Mouse (Mus musculus) hindbrain, embryonic 16.5 days (tissue): ENCODE measurements at regions not wholly inside any gene's neighbourhood (a gene's known extent, or its start where the extent isn't known, plus 50 kb on each side); places are given as distances from the start of the nearest gene placed in this dataset.

ENCODE experiments used
- ATAC-seq: fragments of 200-750 bp; cut with Nextera tagmentation; 2 replicates; pipeline ENCODE4 v1.8.0; 2017; ENCODE audit warnings: moderate TSS enrichment, moderate library complexity
- H3K27ac ChIP-seq: fragments of 300-500 bp; sonication (generic); 2 replicates; pipeline ENCODE4 v1.5.1; 2014; ENCODE audit warnings: low read depth, mild to moderate bottlenecking, control low read depth, low read length, moderate library complexity
- H3K27me3 ChIP-seq: fragments of 300-500 bp; sonication (generic); replicated peaks from 2 replicates; pipeline ENCODE4 v1.6.1; 2014; ENCODE audit warnings: low read length; ENCODE audit not compliant: control insufficient read depth, insufficient read depth
- H3K36me3 ChIP-seq: fragments of 300-500 bp; sonication (generic); 2 replicates; pipeline ENCODE4 v1.6.1; 2014; ENCODE audit warnings: mild to moderate bottlenecking, low read length, moderate library complexity, mixed read lengths; ENCODE audit not compliant: control insufficient read depth, insufficient read depth
- H3K4me1 ChIP-seq: fragments of 300-500 bp; sonication (generic); 2 replicates; pipeline ENCODE4 v1.6.1; 2014; ENCODE audit warnings: low read depth, low read length; ENCODE audit not compliant: control insufficient read depth, insufficient read depth
- H3K4me2 ChIP-seq: fragments of 300-500 bp; sonication (generic); 2 replicates; pipeline ENCODE4 v1.6.1; 2014; ENCODE audit warnings: mild to moderate bottlenecking, low read length, control low read depth, moderate library complexity
- H3K4me3 ChIP-seq: fragments of 300-500 bp; sonication (generic); 2 replicates; pipeline ENCODE4 v1.5.1; 2014; ENCODE audit warnings: mild to moderate bottlenecking, low read length, control low read depth, moderate library complexity
- H3K9ac ChIP-seq: fragments of 300-500 bp; sonication (generic); 2 replicates; pipeline ENCODE4 v1.6.1; 2014; ENCODE audit warnings: low read depth, mild to moderate bottlenecking, control low read depth, low read length, moderate library complexity
- H3K9me3 ChIP-seq: fragments of 300-500 bp; sonication (generic); 2 replicates; pipeline ENCODE4 v1.6.1; 2014; ENCODE audit warnings: mild to moderate bottlenecking, low read length, moderate library complexity; ENCODE audit not compliant: control insufficient read depth
- WGBS: fragments of 180-500 bp; shearing (Covaris S2); extraction: QIAGEN DNeasy Blood & Tissue Kit; methylation state at CpG from one replicate; pipeline ENCODE4 v1.1.7; 2014; 5-methylcytosine and 5-hydroxymethylcytosine counted together

DNA sequence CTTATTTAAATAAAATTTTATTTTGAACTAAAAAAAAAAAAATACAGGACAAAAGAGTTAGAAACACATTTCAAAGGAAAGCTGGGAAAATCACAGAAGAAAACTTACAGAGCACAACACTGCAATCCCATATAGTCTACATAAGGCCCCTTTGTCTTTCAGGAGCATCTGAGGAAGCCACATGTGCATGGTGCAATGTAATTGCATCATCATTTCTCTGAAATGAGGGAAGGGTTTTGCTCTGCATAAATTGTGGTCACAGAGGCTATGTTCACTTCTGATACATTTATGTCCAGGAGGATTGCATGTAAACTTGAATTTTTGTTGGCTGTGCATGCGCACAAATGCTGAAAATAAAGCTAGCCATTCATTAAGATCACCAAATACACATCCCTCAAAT lies 265.9 kb upstream of the Gm9747 start:
- H3K4me2 ChIP-seq, result no peak overlapping the region
- no peak for ATAC-seq
- no peaks in the 10 kb centered on the region; the same call in 1 of the 2 replicates for H3K4me1 ChIP-seq
- no peak overlapping the region for H3K9ac ChIP-seq
- no peaks in the 10 kb centered on the region for H3K36me3 ChIP-seq
- no peaks in the 10 kb centered on the region for H3K9me3 ChIP-seq
- no peak overlapping the region for H3K4me3 ChIP-seq
- no peaks in the 10 kb centered on the region for H3K27me3 ChIP-seq
- no peak overlapping the region for H3K27ac ChIP-seq
- 94% methylated on average over 1 of the region's 1 CpGs for WGBS

DNA sequence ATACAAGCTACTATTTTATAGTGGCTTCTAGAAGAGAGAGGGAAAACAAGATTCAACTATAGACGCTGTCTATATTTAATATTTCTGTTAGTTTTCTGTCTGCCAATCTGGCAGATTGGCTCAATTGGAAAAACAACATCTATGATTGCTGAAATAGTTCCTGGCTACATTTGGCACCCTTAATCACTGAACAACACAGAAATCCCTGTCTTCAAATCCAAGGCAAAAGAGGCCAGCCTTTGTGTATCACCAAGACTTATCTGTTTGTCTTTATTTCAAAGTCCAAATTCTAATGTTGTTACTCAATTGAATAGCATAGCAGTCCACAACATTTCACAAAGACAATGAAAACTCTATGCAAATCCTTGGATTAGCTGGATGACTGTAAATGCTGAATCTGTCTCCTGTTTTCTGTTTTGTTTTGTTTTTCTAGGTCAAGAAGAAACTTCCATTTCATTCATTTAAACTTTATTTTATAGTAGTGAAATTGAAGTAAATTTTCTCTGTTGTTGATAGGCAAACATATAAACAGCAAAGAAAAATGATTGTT lies 265.1 kb upstream of the Gm9747 start:
- H3K4me3 ChIP-seq, result no peak overlapping the region
- WGBS, result 83% methylated on average over 1 of the region's 1 CpGs

DNA sequence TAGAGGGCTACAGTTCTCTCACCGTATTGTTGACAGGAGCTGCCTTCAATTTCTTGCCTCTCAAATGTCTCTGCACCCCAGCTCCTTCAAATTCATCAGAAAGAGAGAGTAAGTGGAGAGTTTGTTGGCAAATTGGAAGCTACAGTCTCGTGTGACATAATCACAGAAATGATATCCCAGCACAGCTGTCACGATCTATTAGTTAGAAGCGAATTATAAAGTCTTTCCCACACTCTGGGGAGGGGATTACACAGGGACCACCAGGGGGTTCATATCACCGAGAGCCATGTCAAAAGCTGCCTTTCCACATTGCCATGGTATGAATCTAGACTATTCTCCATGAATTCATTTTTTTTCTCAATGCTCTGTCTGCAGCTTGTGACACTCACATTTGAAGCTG lies 260.3 kb upstream of the Gm9747 start:
- Histone ChIP-seq H3K27ac (no peak overlapping the region), H3K27me3 (no peaks in the 10 kb centered on the region), H3K4me3 (no peak overlapping the region), H3K36me3 (no peaks in the 10 kb centered on the region), H3K4me2 (no peak overlapping the region), H3K9ac (no peak overlapping the region), H3K4me1 (no peaks in the 10 kb centered on the region; the same call in 1 of the 2 replicates), H3K9me3 (no peaks in the 10 kb centered on the region)
- 76% methylated on average over 5 of the region's 5 CpGs for WGBS
- ATAC-seq, result no peak

More for the DNA sequence above, 265.1 kb upstream of the Gm9747 start:
- no peaks in the 10 kb centered on the region; the same call in 1 of the 2 replicates for H3K4me1 ChIP-seq
- no peak overlapping the region for H3K27ac ChIP-seq
- H3K4me2 ChIP-seq, result no peak overlapping the region
- H3K9ac ChIP-seq, result no peak overlapping the region
- H3K27me3 ChIP-seq, result no peaks in the 10 kb centered on the region
- ATAC-seq, result no peak
- H3K9me3 ChIP-seq, result no peaks in the 10 kb centered on the region
- H3K36me3 ChIP-seq, result no peaks in the 10 kb centered on the region

DNA sequence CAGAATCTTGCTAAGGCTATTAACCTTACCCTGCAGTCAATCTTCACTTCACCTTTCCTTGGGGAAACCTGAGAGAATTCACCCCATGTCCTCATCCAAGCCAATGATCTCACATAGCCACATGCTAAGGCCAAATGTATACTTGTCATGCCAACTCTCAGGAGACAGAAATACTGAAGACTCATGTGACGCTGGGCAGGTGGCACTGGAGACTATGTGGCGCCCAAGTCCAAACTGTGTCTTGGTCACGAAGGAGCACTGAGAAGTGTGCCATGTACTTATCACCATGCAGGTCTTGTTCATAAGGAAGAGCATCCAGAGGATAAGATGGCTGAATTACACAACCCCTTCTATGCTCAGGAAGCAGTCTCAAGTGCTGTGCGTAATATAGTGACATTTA lies 259.4 kb upstream of the Gm9747 start:
- Histone ChIP-seq H3K36me3 (no peaks in the 10 kb centered on the region), H3K27me3 (no peaks in the 10 kb centered on the region)
- WGBS, result 94% methylated on average over 4 of the region's 4 CpGs

DNA sequence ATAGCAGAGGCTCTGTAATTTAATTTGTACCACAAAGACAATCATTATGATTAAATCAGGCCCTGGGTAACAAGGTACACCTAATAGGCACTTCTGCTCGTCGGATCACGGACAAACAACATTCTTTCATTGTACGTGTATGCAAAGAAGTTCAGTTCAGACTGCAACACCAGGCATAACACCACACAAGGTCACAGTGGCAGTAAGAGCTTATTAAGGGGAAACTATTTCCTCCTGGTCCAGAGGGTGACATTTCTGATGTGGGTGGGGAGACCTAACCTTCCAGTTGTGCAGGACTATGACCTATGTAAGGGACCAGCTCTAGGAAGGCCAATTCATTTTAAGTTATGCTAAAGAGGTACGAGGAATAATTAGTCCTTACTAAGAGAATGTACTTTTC lies 225.0 kb upstream of the Gm9747 start:
- no peak overlapping the region for H3K4me2 ChIP-seq
- no peak for ATAC-seq
- no peaks in the 10 kb centered on the region for H3K9me3 ChIP-seq
- no peak overlapping the region for H3K27ac ChIP-seq
- no peaks in the 10 kb centered on the region for H3K36me3 ChIP-seq
- 80% methylated on average over 5 of the region's 5 CpGs for WGBS
- no peak overlapping the region for H3K9ac ChIP-seq
- no peak overlapping the region for H3K4me3 ChIP-seq
- no peaks in the 10 kb centered on the region for H3K4me1 ChIP-seq
- no peaks in the 10 kb centered on the region for H3K27me3 ChIP-seq

More for the DNA sequence above, 259.4 kb upstream of the Gm9747 start:
- no peak for ATAC-seq
- no peak overlapping the region for H3K4me3 ChIP-seq
- no peak overlapping the region for H3K4me2 ChIP-seq
- no peaks in the 10 kb centered on the region for H3K9me3 ChIP-seq
- H3K27ac ChIP-seq, result no peak overlapping the region
- no peak overlapping the region for H3K9ac ChIP-seq
- no peaks in the 10 kb centered on the region for H3K4me1 ChIP-seq

DNA sequence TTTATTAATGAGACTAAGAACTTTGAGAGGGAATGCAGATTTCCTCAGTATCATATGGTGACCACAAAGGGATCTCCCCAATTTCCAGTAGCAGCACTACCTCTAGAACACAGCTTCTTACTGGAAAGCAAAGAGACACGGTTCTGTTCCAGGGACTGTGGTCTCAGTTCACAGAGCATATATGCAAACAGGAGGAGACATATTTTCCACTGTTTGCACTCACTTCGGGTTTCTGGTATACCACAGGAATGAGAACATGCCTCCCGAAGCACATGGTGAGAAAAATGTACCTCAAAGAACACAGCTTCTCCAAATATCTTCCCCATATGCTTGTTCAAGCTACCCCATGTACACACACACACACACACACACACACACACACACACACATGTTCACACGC lies 224.1 kb upstream of the Gm9747 start:
- no peaks in the 10 kb centered on the region for H3K4me1 ChIP-seq

DNA sequence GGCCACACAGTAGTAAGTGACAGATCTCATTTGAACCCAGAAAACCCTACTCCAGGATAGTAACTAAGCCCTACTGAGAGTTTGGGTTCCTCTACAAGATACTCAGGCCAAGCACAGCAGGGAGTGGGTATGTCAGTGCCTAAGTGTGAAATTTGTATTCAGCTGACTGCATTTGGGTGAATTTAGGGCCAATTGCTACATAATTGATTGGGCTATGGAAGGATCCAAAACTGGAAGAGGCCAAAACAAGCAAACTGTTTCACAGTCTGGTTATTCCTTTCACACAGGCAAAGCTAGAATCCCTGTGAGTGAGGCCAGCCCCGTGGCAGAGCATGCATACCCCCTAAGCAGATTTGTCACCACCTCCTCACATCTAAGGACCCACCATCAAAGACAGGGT lies 221.9 kb upstream of the Gm9747 start:
- ATAC-seq, result no peak
- H3K27me3 ChIP-seq, result no peaks in the 10 kb centered on the region
- no peak overlapping the region for H3K4me3 ChIP-seq
- no peak overlapping the region for H3K4me2 ChIP-seq
- no peak overlapping the region for H3K27ac ChIP-seq
- H3K36me3 ChIP-seq, result no peaks in the 10 kb centered on the region
- H3K9me3 ChIP-seq, result no peaks in the 10 kb centered on the region
- no peak overlapping the region for H3K9ac ChIP-seq
- 46% methylated on average over 1 of the region's 1 CpGs for WGBS
- H3K4me1 ChIP-seq, result no peaks in the 10 kb centered on the region

More for the DNA sequence above, 224.1 kb upstream of the Gm9747 start:
- Histone ChIP-seq H3K9me3 (no peaks in the 10 kb centered on the region), H3K36me3 (no peaks in the 10 kb centered on the region), H3K27ac (no peak overlapping the region), H3K27me3 (no peaks in the 10 kb centered on the region), H3K9ac (no peak overlapping the region), H3K4me3 (no peak overlapping the region), H3K4me2 (no peak overlapping the region)
- WGBS, result 85% methylated on average over 4 of the region's 4 CpGs
- no peak for ATAC-seq

DNA sequence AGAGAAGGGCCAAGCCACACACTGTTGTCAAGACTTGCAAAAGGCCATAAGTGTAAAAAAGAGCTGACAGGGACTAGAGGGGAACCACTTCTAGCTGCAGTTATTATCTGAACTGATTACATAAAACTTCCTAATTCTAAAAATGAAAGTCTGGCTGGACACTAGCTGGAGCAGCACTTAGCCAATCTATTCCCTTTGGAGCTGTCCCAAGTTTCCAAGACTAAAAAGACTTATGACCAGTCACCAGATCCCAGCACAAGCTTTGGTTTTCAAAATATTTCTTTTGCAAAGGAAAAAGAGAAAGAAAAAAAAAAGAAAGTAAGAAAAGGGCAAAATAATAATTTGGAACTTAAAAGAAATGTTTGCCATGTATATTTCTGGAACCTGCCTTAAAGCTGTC lies 217.6 kb upstream of the Gm9747 start:
- Histone ChIP-seq H3K4me3 (no peak overlapping the region), H3K9ac (no peak overlapping the region), H3K27ac (no peak overlapping the region), H3K4me2 (no peak overlapping the region), H3K27me3 (no peaks in the 10 kb centered on the region), H3K4me1 (no peaks in the 10 kb centered on the region), H3K9me3 (no peaks in the 10 kb centered on the region), H3K36me3 (no peaks in the 10 kb centered on the region)
- ATAC-seq, result no peak

DNA sequence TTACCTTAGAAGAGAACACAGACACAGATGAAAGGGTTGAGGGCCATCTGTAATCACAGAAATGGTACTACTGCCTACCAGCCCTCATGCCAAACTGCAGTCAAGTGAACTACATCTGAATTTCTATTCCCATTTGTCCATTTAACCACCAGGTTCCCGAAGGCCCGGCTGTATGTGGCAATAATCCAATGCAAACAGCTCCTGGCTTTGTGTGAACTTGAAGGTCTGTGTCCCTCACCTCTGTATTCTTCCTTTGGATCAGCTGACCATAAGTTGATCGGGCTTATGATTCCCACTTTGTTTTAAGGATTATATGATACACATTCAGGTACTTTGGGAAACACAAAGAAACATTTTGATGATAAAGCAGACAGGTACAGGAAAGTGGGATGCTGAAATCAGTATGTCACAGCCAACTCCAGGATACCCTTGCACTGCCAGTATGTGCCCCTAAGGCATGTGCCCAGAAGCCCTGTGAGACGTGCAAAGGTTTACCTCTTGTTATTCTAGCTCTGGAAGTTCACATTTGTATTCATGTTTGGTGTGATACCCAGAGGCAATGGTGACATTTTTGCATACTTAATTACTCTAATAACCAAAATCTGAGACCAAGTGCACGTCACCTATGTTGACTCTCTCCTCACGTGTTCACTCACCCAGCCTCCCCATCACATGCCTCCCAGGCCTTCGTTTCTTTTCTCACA lies 214.1 kb upstream of the Gm9747 start:
- Histone ChIP-seq H3K36me3 (no peaks in the 10 kb centered on the region), H3K9me3 (no peaks in the 10 kb centered on the region), H3K27ac (no peak overlapping the region), H3K9ac (no peak overlapping the region), H3K27me3 (no peaks in the 10 kb centered on the region), H3K4me1 (no peaks in the 10 kb centered on the region), H3K4me2 (no peak overlapping the region), H3K4me3 (no peak overlapping the region)
- no peak for ATAC-seq
- 70% methylated on average over 7 of the region's 7 CpGs for WGBS
